Mouse (Mus musculus) E14TG2a.4 (cell line): ENCODE results near the gene Plxnd1.

Source experiments
- CTCF ChIP-seq: conservative IDR thresholded peaks from 2 replicates; pipeline ENCODE4 v1.5.1; 2014; ENCODE audit warnings: low read length
- NANOG ChIP-seq: IDR thresholded peaks from 2 replicates; pipeline ENCODE4 v1.6.1; 2014; ENCODE audit warnings: borderline replicate concordance, low read length, mixed read lengths
- POU5F1 ChIP-seq: IDR thresholded peaks from 2 replicates; pipeline ENCODE4 v1.6.1; 2014; ENCODE audit warnings: low read length, borderline replicate concordance

DNA sequence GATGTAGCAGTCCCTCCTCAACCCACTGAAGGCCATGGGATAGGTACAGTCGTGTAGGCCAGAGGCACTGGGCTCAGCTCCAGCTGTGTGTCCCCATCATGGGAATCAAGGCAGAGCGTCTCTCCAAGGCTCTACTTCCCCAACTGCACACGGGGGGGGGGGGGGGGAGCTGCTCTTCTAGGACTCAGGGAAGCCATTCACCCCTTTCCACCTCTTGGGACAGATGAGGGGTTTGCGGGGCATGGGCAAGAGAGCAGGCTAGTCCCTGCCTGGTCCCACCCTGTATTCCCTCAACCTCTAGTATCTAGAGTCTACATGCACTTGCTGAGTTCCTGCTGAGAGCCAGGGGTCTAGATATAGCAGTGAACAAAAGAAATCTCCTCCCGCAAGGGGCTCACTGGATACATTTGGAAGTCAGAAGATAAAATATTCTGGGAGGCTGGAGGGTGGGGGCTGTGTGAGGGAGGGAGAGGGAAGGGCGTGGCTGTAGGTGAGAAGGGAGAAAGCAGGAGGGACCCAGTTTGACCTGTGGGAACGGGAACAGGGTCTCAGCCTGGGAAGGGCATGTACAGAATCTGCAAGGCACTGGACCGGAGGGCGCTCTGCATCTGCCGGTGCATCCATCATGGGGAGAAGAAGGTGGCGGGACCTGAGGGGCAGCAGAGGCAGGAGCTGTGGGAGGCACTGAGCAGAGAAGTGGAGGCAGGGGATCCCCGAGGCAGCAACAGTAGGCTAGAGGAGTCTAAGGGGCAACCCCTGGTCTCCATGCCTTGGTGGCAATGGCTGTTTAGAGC, 7.7 kb upstream of the Plxnd1 start:
- TF ChIP-seq CTCF = no peak
- no peak for TF ChIP-seq POU5F1
- no peak for TF ChIP-seq NANOG
